Mouse (Mus musculus) midbrain, embryonic 11.5 days (tissue): Measurements from ENCODE around the gene Olfr323. TPM values are rescaled to one million over a fixed set of nuclear protein-coding genes. Genes with fewer than 3 reads are reported as not detected.

Experiments
- ATAC-seq: fragments of 200-750 bp; cut with Nextera tagmentation; 2 replicates; pipeline ENCODE4 v1.8.0; 2017; ENCODE audit warnings: moderate TSS enrichment, moderate library complexity; ENCODE audit not compliant: low FRiP score
- DNase-seq: peaks from one replicate; pipeline ENCODE4 v3.0.0; 2015; ENCODE audit warnings: low spot score; ENCODE audit errors: missing footprints
- H3K27ac ChIP-seq: fragments of 300-500 bp; sonication (generic); 2 replicates; pipeline ENCODE4 v1.5.1; 2014; ENCODE audit warnings: low read depth, low read length
- H3K27me3 ChIP-seq: fragments of 300-500 bp; sonication (generic); 2 replicates; pipeline ENCODE4 v1.6.1; 2014; ENCODE audit warnings: mild to moderate bottlenecking, low read length, moderate library complexity, mixed read lengths; ENCODE audit not compliant: control insufficient read depth, insufficient read depth
- H3K36me3 ChIP-seq: fragments of 300-500 bp; sonication (generic); 2 replicates; pipeline ENCODE4 v1.6.1; 2014; ENCODE audit warnings: mild to moderate bottlenecking, low read length, moderate library complexity, mixed read lengths; ENCODE audit not compliant: control insufficient read depth, insufficient read depth
- H3K4me1 ChIP-seq: fragments of 300-500 bp; sonication (generic); 2 replicates; pipeline ENCODE4 v1.6.1; 2014; ENCODE audit warnings: low read length; ENCODE audit not compliant: control insufficient read depth, insufficient read depth
- H3K4me2 ChIP-seq: fragments of 300-500 bp; sonication (generic); 2 replicates; pipeline ENCODE4 v1.6.1; 2014; ENCODE audit warnings: mild to moderate bottlenecking, moderate library complexity
- H3K4me3 ChIP-seq: fragments of 300-500 bp; sonication (generic); 2 replicates; pipeline ENCODE4 v1.5.1; 2014; ENCODE audit warnings: low read depth, low read length
- H3K9ac ChIP-seq: fragments of 300-500 bp; sonication (generic); 2 replicates; pipeline ENCODE4 v1.6.1; 2014; ENCODE audit warnings: low read length
- H3K9me3 ChIP-seq: fragments of 300-500 bp; sonication (generic); 2 replicates; pipeline ENCODE4 v1.6.1; 2016; ENCODE audit warnings: low read length; ENCODE audit not compliant: control insufficient read depth
- WGBS: fragments of 180-500 bp; shearing (Covaris S2); extraction: QIAGEN DNeasy Blood & Tissue Kit; methylation state at CpG from one replicate; pipeline ENCODE4 v1.1.7; 2014; 5-methylcytosine and 5-hydroxymethylcytosine counted together
- polyA plus RNA-seq: library from polyadenylated mRNA; unstranded; fragments of >200 nt; fragmentation: Nextera tagmentation; extraction: Ambion mirVana; gene quantifications from 2 replicates; pipeline ENCODE4 v1.2.1, GENCODE M21; 2014

Gene Olfr323
- polyA plus RNA-seq, 1 experiment from 2014 or later: not detected

- Histone ChIP-seq H3K4me3 (no peak overlapping the region), H3K36me3 (no peaks in the 10 kb centered on the region), H3K27ac (no peak overlapping the region), H3K9ac (no peak overlapping the region), H3K27me3 (no peaks in the 10 kb centered on the region), H3K4me2 (no peak overlapping the region), H3K9me3 (no peaks in the 10 kb centered on the region), H3K4me1 (no peaks in the 10 kb centered on the region)
- ATAC-seq (no peak), DNase-seq (no peak)
- 90% methylated on average over 6 of the region's 6 CpGs for WGBS
These were observed 23.3 kb downstream of the Olfr323 start for GRCm38 (mm10) chr11:58607030-58607429.

- H3K4me3 ChIP-seq: no peak overlapping the region
- 89% methylated on average over 12 of the region's 12 CpGs for WGBS
- H3K4me1 ChIP-seq: no peaks in the 10 kb centered on the region
- no peak overlapping the region for H3K4me2 ChIP-seq
- H3K27me3 ChIP-seq: no peaks in the 10 kb centered on the region
- DNase-seq (peak; percentile 51), ATAC-seq (no peak)
- H3K27ac ChIP-seq: no peak overlapping the region
- H3K9me3 ChIP-seq: no peaks in the 10 kb centered on the region
- no peak overlapping the region for H3K9ac ChIP-seq
- H3K36me3 ChIP-seq: no peaks in the 10 kb centered on the region
These were observed 24.0 kb downstream of the Olfr323 start for GRCm38 (mm10) chr11:58606177-58606919.

GRCm38 (mm10) chr11:58605228-58605627 lies 25.1 kb downstream of the Olfr323 start:
- Histone ChIP-seq H3K4me1 (no peaks in the 10 kb centered on the region), H3K36me3 (no peaks in the 10 kb centered on the region), H3K4me3 (no peak overlapping the region), H3K9me3 (no peaks in the 10 kb centered on the region), H3K4me2 (no peak overlapping the region), H3K27me3 (no peaks in the 10 kb centered on the region), H3K9ac (no peak overlapping the region), H3K27ac (no peak overlapping the region)
- DNase-seq: no peak
- ATAC-seq: no peak
- WGBS: 88% methylated on average over 3 of the region's 3 CpGs

GRCm38 (mm10) chr11:58604688-58605087 lies 25.6 kb downstream of the Olfr323 start:
- 84% methylated on average over 2 of the region's 2 CpGs for WGBS
- Histone ChIP-seq H3K36me3 (no peaks in the 10 kb centered on the region), H3K9me3 (no peaks in the 10 kb centered on the region), H3K4me3 (no peak overlapping the region), H3K27me3 (no peaks in the 10 kb centered on the region), H3K27ac (no peak overlapping the region), H3K9ac (no peak overlapping the region), H3K4me1 (no peaks in the 10 kb centered on the region), H3K4me2 (no peak overlapping the region)
- DNase-seq (peak; percentile 12), ATAC-seq (no peak)

- Histone ChIP-seq H3K9me3 (no peaks in the 10 kb centered on the region), H3K4me1 (no peaks in the 10 kb centered on the region), H3K4me2 (no peak overlapping the region), H3K4me3 (no peak overlapping the region), H3K36me3 (no peaks in the 10 kb centered on the region), H3K27ac (no peak overlapping the region), H3K27me3 (no peaks in the 10 kb centered on the region), H3K9ac (no peak overlapping the region)
- DNase-seq: peak; percentile 54
- no peak for ATAC-seq
- WGBS: 81% methylated on average over 6 of the region's 6 CpGs
These were observed 27.3 kb downstream of the Olfr323 start for GRCm38 (mm10) chr11:58602800-58603560.

GRCm38 (mm10) chr11:58602062-58602461 lies 28.2 kb downstream of the Olfr323 start:
- H3K4me1 ChIP-seq: no peaks in the 10 kb centered on the region
- H3K9me3 ChIP-seq: no peaks in the 10 kb centered on the region
- DNase-seq (no peak), ATAC-seq (no peak)
- H3K36me3 ChIP-seq: no peaks in the 10 kb centered on the region
- no peak overlapping the region for H3K9ac ChIP-seq
- no peak overlapping the region for H3K27ac ChIP-seq
- H3K4me3 ChIP-seq: no peak overlapping the region
- H3K4me2 ChIP-seq: no peak overlapping the region
- no peaks in the 10 kb centered on the region for H3K27me3 ChIP-seq

GRCm38 (mm10) chr11:58597837-58598236 lies 32.5 kb downstream of the Olfr323 start:
- Histone ChIP-seq H3K36me3 (no peaks in the 10 kb centered on the region), H3K4me3 (no peak overlapping the region), H3K9me3 (no peaks in the 10 kb centered on the region), H3K9ac (no peak overlapping the region), H3K4me1 (no peaks in the 10 kb centered on the region), H3K27me3 (no peaks in the 10 kb centered on the region), H3K4me2 (no peak overlapping the region), H3K27ac (no peak overlapping the region)
- WGBS: 88% methylated on average over 13 of the region's 13 CpGs
- ATAC-seq: no peak
- no peak for DNase-seq

- Histone ChIP-seq H3K4me3 (no peak within 1 kb of the TSS), H3K27ac (no peak within 1 kb of the TSS), H3K36me3 (no peaks in the 10 kb centered on the region), H3K4me1 (no peaks in the 10 kb centered on the region), H3K27me3 (no peaks in the 10 kb centered on the region), H3K9ac (no peak within 1 kb of the TSS), H3K4me2 (no peak within 1 kb of the TSS), H3K9me3 (no peaks in the 10 kb centered on the region)
- WGBS: 88% methylated on average over 6 of the region's 6 CpGs
- no peak for ATAC-seq
- peak; percentile 21 for DNase-seq
These were observed 35.5 kb downstream of the Olfr323 start, which contains the start of gene Olfr324 for GRCm38 (mm10) chr11:58594814-58595213. Olfr324 (plus strand) TSS chr11:58595114.

- peak; percentile 35 for DNase-seq
- 71% methylated on average over 3 of the region's 3 CpGs for WGBS
- Histone ChIP-seq H3K27me3 (no peaks in the 10 kb centered on the region), H3K36me3 (no peaks in the 10 kb centered on the region), H3K4me2 (no peak overlapping the region), H3K9me3 (no peaks in the 10 kb centered on the region), H3K9ac (no peak overlapping the region), H3K4me3 (no peak overlapping the region), H3K4me1 (no peaks in the 10 kb centered on the region), H3K27ac (no peak overlapping the region)
- peak; percentile 77; the same call in 1 of the 2 replicates for ATAC-seq
These were observed 41.6 kb downstream of the Olfr323 start for GRCm38 (mm10) chr11:58588620-58589250.
